Mouse (Mus musculus) telencephalon, adult 2 months (tissue): ENCODE data around the gene Tysnd1.

ENCODE experiments used
- DNase-seq: peaks from one replicate; pipeline ENCODE4 v3.0.0-alpha.2; 2011; ENCODE audit warnings: low read depth, low spot score

Gene Tysnd1

DNA sequence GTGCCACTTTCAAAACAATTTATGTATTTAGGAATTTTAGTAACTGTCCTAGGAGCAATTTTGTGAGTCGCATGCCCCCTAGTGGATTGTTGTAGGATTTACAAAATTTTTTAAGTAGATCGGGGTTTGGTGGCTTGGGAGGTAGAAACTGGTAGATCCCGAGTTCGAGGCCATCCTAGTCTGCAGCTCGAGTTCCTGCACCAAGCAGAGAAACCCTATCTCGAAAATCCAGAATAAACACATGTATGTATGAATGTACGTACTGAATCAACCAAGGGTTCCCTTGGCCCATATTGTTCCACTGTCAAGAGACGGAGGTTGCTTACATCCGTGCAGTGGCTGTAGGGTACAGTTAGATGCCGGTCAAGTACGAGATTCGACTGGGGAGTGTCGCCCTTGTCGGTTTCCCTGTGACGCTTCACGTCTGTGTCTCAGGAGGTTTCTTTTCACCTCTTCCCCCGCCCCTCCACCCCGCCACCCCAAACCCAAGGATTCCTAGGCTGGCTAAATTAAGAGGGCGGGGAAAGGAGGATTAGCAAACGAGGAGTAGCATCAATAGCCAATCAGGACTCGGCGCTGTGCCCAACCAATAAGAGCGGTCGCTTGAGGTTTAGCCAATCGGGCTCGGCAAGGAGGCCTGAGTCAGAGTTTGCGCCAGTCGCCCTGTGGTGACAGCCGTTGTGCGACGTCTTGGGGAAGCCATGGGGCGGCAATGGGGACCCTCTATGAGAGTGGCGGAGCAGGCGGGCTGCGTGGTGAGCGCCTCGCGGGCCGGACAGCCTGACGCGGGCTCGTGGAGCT, at the start of gene Tysnd1:
Tysnd1 (plus strand) TSS at position 645 of the 801 bp plus-strand sequence.
- DNase-seq: peak; percentile 98

DNA sequence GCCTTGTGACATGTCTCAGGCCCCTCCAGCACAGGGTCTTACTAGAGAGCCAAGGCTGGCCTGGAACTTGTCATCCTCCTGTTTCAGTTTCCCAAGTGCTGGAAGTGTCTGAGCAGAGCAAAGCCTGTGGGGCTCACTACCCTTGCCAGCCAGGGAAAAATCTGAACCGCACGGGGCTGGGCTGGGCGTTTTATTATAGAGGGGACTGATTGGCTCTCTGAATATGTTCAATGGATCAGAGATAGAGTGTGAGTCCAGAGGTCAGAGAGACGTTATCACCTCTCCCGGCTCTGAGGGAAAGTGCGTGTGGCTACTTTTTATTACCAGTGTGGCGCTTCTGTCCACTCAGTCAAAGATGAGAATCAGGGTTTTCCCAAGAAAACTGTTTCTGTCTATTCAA, 48.8 kb upstream of the Tysnd1 start:
- no peak for DNase-seq

GRCm38 (mm10) chr10:61647790-61648736, 47.3 kb upstream of the Tysnd1 start, which contains the start of gene Ppa1:
Gene Ppa1 (plus strand): TSS chr10:61648552.
- peak; percentile 58 for DNase-seq

DNA sequence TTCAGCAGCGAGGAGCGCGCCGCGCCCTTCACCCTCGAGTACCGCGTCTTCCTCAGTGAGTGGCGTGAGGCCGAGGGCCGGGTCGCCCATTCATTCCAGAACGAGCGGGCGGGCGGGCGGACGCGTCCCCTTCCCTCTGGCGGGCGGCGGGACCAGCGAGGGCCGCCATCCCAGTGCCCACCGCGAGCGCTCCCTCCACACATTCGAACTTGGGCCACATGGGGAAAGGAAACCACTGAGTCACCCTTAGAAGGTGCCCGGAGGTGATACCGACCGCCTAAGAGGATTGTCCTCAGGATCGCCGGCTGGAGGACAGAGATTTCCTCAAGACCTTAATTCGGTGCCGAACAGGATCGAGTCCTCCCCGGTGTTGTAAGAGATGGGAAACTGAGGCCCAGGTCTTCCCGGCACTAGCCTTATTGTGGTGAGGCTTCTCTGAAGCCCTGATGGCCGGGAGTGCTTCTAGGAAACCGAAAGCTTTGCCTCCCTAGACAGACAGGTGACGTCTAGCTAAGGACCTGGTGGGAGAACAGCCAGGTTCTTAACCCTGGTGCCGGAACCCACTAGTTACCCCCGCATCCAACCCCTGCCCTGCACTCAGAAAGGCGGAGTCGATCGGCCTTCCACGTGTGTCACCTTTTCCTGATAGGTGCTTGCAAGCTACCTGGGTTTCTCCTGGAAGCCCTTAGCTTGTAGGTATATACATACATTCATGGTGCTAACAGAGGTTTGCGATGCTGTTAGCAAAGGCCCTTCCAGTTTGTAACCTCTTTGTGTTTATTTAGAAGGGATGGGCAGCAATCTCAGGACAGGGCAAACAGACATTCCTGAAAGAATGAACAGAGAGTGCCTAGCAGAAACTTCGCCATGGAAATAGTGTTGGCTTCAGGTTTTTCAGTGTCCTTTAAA, 46.3 kb upstream of the Tysnd1 start:
- DNase-seq: no peak

DNA sequence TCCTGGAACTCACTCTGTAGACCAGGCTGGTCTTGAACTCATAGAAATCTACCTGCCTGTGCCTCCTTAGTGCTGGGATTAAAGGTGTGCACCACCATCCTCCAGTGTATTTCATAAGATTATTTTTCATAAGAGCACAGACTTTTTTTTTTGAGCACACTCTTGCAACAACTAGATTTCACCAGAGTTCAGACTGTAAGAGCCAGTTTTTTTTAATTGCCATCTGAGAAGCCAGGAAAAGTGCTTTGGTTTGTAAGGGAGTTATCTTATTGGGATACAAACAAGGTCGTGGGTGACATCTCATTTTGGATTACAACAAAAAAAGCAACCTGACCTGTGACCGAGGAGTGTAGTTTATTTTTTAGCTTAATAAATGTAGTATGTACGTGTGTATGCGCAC, 41.2 kb upstream of the Tysnd1 start:
- no peak for DNase-seq

DNA sequence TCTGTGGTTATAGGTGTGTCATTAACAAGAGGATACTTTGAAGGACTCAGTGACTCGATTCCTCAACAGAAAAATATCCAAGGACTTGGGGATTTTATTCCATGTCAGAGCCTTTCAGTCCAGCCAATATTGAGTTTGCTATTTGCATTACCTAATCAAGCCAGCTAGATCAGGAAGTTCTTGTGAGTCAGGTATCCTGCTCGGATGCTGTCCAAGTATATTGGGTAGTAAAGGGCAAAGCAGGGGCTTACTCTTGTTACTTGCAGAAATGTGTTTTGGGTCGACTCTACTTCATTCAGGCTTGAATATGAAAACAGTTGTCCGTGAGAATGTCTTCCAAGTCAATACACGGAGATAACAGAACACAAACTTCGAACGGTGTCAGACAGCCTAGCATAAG, 40.6 kb upstream of the Tysnd1 start:
- no peak for DNase-seq

- DNase-seq: no peak
Measured at GRCm38 (mm10) chr10:61655188-61655587, 40.1 kb upstream of the Tysnd1 start.

GRCm38 (mm10) chr10:61656928-61657882, 38.1 kb upstream of the Tysnd1 start:
- no peak for DNase-seq

- no peak for DNase-seq
Measured at GRCm38 (mm10) chr10:61657985-61658384, 37.3 kb upstream of the Tysnd1 start.

- DNase-seq: no peak
Measured at GRCm38 (mm10) chr10:61661887-61662286, 33.4 kb upstream of the Tysnd1 start.

DNA sequence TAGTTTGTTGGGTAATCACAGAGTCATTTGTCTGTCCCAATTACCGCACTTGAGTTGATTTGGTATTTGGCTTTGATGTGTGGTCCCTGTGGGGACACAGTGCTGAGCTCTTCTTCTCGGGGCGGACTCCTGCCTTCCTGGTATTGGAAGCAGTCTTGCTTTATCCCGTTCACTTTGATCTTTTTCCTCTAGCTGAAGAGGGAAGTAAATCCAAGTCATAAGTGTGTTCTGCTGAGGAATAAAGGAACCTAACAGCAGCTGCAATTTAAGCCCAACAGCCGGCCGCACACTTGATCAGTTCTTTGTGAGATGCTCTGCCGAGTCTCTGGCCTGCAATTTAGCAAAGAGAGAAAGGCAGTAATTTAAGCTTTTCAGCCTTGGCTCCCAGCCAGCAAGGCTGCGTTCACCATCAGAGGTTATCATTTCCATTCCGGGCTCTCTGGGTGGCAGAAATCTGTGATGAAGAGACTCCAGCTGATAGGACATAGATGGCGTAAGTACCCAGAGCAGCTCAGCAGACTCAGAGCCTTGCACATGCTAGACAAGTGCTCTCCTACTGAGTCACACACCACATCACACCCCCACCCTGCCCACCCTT, 32.8 kb upstream of the Tysnd1 start:
- DNase-seq: peak; percentile 49

- DNase-seq: no peak
Measured at GRCm38 (mm10) chr10:61665111-61665510, 30.2 kb upstream of the Tysnd1 start.

DNA sequence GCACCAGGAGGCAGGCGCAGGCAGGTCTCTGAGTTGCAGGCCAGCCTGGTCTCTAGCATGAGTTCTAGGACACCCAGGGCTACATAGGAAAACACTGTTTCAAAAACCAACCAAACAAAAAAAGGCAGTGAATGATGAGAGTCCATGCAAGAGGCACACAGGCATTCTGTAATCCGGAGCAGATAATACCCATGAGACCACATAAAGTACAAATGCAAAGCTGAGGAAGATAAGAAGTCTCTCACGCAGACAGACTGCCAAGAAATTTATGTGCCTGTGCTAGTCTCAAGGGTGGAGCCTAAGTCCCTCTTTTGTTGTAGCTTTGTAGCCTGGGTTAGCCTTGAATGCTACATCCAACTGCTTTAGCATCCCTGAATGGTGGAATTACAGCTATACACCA, 29.7 kb upstream of the Tysnd1 start:
- DNase-seq: no peak

GRCm38 (mm10) chr10:61669289-61669688, 26.0 kb upstream of the Tysnd1 start:
- no peak for DNase-seq

DNA sequence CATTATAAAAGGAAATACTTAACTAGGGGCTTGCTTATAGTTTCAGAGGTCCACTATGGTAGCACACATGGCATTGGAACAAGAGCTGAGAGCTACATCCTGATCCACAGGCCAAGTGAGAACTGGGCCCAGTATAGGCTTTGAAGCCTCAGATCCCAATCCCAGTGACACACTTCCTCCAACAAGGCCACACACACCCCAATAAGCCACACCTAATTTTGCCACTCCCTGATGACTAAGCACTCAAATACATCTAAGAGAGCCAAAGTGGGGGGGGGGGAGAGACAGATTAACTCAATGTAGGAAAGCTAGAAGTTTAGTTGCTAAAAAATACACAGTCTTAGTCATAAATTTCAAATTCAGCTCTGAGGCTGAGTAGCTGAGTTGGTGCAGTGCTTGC, 25.4 kb upstream of the Tysnd1 start:
- no peak for DNase-seq

- DNase-seq: no peak
Measured at GRCm38 (mm10) chr10:61670758-61671157, 24.6 kb upstream of the Tysnd1 start.

DNA sequence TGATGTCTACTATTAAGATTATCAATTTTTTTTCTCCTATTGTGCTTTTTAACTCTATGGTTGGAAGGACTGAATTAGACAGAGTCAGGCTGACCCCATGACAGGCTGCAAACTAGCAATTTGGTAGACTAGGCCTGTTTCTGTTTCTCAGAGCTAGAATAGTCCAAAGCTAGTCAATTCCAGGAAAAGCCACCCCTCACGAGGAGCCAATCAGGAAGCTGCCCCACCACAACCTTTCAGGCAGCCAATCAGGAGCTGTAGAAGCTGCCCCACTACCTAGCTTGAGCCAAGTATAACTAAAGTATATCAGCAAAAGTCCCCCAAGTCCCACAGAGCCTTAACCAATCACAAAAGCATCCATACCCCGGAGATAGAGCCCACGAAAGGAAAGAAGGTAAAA, 19.4 kb upstream of the Tysnd1 start:
- no peak for DNase-seq

DNA sequence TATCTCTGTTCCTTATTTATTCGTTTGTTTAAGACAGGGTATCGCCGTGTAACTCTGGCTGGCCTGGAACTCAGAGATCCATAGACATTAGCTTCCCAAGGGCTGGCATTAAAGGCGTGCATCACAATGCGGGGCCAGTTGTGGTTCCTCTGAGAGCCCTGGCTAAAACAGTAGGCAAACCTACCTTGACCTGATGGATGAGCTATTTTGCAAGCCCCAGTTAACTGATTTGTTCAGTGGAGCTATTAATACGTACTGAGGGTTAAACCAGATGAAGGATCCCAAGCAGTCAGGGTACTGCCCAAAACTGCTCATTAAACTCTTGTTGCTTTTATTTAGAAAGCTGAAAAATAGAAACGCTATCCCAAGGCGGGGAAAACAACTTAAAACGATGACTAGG, 15.8 kb upstream of the Tysnd1 start:
- DNase-seq: no peak

DNA sequence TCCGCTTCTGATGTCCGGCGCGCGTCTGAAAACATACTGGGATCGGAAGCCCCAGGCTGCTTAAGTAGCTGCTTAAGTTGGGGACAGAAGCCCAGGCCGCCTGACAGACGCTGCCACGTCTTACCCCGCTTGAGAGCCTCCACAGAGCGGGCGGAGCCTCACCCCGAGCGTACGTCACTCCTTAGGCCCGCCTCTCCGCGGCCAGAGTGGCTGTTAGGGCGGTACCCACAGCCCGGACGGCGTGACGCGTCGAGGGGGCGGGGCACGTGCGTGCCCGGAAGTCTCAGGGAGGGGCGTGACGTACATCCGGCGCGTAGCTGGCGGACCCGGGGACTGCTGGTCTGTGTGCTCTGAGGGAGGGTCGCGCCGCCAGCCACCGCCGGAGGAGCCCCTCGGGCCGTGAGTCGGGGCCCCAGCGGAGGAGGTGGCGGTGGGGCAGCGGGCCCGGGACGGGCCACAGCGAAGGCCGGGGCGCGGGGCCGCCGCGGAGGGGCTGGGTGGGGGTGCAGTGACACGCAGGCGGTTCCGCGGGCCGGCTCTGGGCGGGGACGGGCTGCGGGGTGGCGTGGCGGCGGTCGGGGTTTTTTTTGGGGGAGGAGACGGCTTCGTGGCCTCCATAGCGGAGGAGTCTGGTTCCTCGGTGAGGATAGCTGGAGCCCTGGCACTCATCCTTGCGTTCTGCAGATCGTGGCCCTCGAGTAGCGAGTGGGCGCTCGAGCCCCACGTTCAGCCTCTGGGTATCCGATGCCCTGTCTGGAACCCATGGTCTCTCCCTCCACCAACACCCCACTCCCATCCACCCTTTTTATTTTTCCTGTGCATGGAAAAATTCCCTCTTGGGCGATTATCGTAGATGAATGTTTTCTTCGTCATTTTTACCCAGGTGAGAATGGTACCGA, 15.1 kb upstream of the Tysnd1 start, which contains the start of gene Sar1a:
Sar1a (plus strand) TSS at position 285 of the 899 bp plus-strand sequence.
- peak; percentile 95 for DNase-seq
